Mouse (Mus musculus) layer of hippocampus, adult 6 months (tissue): ENCODE data around the gene Mea1. TPM values are rescaled to one million over a fixed set of nuclear protein-coding genes. Genes with fewer than 3 reads are reported as not detected.

Experiments used
- long read RNA-seq, 2 experiments: library from polyadenylated mRNA; unstranded; transcript quantifications; one replicate each; pipeline ENCODE4 v2.0.0; 2019 to 2020
- polyA plus RNA-seq: library from polyadenylated mRNA; unstranded; fragments of <200 nt; fragmentation: Nextera tagmentation; gene quantifications from 2 replicates; pipeline ENCODE4 v1.2.3, GENCODE M21; 2021

The Mea1 gene
- 233 and 236 TPM in 2 replicates for polyA plus RNA-seq
- long read RNA-seq, experiment 1, transcript Mea1-207 (4 exons, 673 nt) = minor isoform, 11 of 177 reads
- long read RNA-seq, experiment 1, transcript Mea1-201 (4 exons, 859 nt) = minor isoform, 25 of 177 reads
- long read RNA-seq, experiment 1, transcript Mea1-206 (4 exons, 945 nt) = major isoform, 113 of 177 reads
- long read RNA-seq, experiment 1, transcript Mea1-205 (3 exons, 757 nt) = minor isoform, 23 of 177 reads
- long read RNA-seq, experiment 1, partial matches to known transcripts = 2 of 177 reads
- long read RNA-seq, experiment 1, other reads (novel, unspliced or antisense) = 3 of 177 reads
- long read RNA-seq, experiment 2, transcript Mea1-201 (4 exons, 859 nt) = minor isoform, 8 of 50 reads
- long read RNA-seq, experiment 2, transcript Mea1-205 (3 exons, 757 nt) = minor isoform, 5 of 50 reads
- long read RNA-seq, experiment 2, transcript Mea1-206 (4 exons, 945 nt) = major isoform, 35 of 50 reads
- long read RNA-seq, experiment 2, partial matches to known transcripts = 0 of 50 reads
- long read RNA-seq, experiment 2, other reads (novel, unspliced or antisense) = 0 of 50 reads

GRCm38 (mm10) chr17:46678416-46678815 is at the start of gene Mea1:
Gene Mea1 (plus strand): TSS chr17:46678793.

GRCm38 (mm10) chr17:46645561-46646321 is 32.9 kb upstream of the Mea1 start, which contains the start of the genes Klc4 and Mrpl2:
Gene Klc4 (minus strand): TSS chr17:46646022.
Gene Mrpl2 (plus strand): TSS chr17:46646229.

GRCm38 (mm10) chr17:46650232-46651031 is 28.2 kb upstream of the Mea1 start, which contains the start of gene Cul7:
Gene Cul7 (plus strand): TSS chr17:46650337.

GRCm38 (mm10) chr17:46673850-46674529 is 4.6 kb upstream of the Mea1 start, which contains the start of gene Rrp36:
Gene Rrp36 (minus strand): TSS chr17:46674352.

GRCm38 (mm10) chr17:46680760-46681373 is 2.3 kb downstream of the Mea1 start, which contains the start of gene Klhdc3:
Gene Klhdc3 (minus strand): TSS chr17:46680914.

GRCm38 (mm10) chr17:46704887-46705835 is 26.6 kb downstream of the Mea1 start, which contains the start of gene Ppp2r5d:
Gene Ppp2r5d (minus strand): TSS chr17:46705111.

GRCm38 (mm10) chr17:46710959-46711597 is 32.5 kb downstream of the Mea1 start, which contains the start of gene Pex6:
Gene Pex6 (plus strand): TSS chr17:46711463.

GRCm38 (mm10) chr17:46728904-46729318 is 50.3 kb downstream of the Mea1 start, which contains the start of gene Gnmt:
Gene Gnmt (minus strand): TSS chr17:46729168.

Other genes with a start within 250 kb of the Mea1 start
- 0.18 TPM in 1 of 2 replicates, not detected in the other for gene Crip3, start 249.9 kb upstream of the Mea1 start, polyA plus RNA-seq
- gene Slc22a7, start 240.3 kb upstream of the Mea1 start, polyA plus RNA-seq = 0.26 TPM in 1 of 2 replicates, not detected in the other
- gene Ttbk1, start 191.1 kb upstream of the Mea1 start, polyA plus RNA-seq = 4.3 and 5.1 TPM in 2 replicates
- 11.5 and 12.2 TPM in 2 replicates for gene Dnph1, start 182.1 kb upstream of the Mea1 start, polyA plus RNA-seq
- gene Cul9, start 132.4 kb upstream of the Mea1 start, polyA plus RNA-seq = 22.6 and 27.2 TPM in 2 replicates
- 2.3 and 3.8 TPM in 2 replicates for gene Srf, start 122.6 kb upstream of the Mea1 start, polyA plus RNA-seq
- gene Ptk7, start 49.3 kb upstream of the Mea1 start, polyA plus RNA-seq = 1.2 and 1.3 TPM in 2 replicates
- gene Klc4, start 32.8 kb upstream of the Mea1 start, polyA plus RNA-seq = 10.7 and 11.1 TPM in 2 replicates
- gene Mrpl2, start 32.6 kb upstream of the Mea1 start, polyA plus RNA-seq = 103 and 112 TPM in 2 replicates
- gene Cul7, start 28.5 kb upstream of the Mea1 start, polyA plus RNA-seq = 4.0 and 4.1 TPM in 2 replicates
- gene Rrp36, start 4.4 kb upstream of the Mea1 start, polyA plus RNA-seq = 20.0 and 20.9 TPM in 2 replicates
- gene Klhdc3, start 2.1 kb downstream of the Mea1 start, polyA plus RNA-seq = 163 and 190 TPM in 2 replicates
- gene Ppp2r5d, start 26.3 kb downstream of the Mea1 start, polyA plus RNA-seq = 46.1 and 49.2 TPM in 2 replicates
- 9.6 and 12.9 TPM in 2 replicates for gene Pex6, start 32.7 kb downstream of the Mea1 start, polyA plus RNA-seq
- 0.41 and 2.7 TPM in 2 replicates for gene Gnmt, start 50.4 kb downstream of the Mea1 start, polyA plus RNA-seq
- gene Cnpy3, start 73.4 kb downstream of the Mea1 start, polyA plus RNA-seq = 95.5 and 101 TPM in 2 replicates
- gene Ptcra, start 84.9 kb downstream of the Mea1 start, polyA plus RNA-seq = 0.51 and 0.64 TPM in 2 replicates
- gene 2310039H08Rik, start 93.8 kb downstream of the Mea1 start, polyA plus RNA-seq = 22.2 and 31.2 TPM in 2 replicates
- gene Rpl7l1, start 103.9 kb downstream of the Mea1 start, polyA plus RNA-seq = 34.1 and 40.3 TPM in 2 replicates
- 8.0 and 8.3 TPM in 2 replicates for gene Bicral, start 179.7 kb downstream of the Mea1 start, polyA plus RNA-seq
- gene Tbcc, start 211.9 kb downstream of the Mea1 start, polyA plus RNA-seq = 89.9 and 101 TPM in 2 replicates
- gene Prph2, start 231.7 kb downstream of the Mea1 start, polyA plus RNA-seq = 0.06 TPM in 1 of 2 replicates, not detected in the other